ENCODE assay signal across 26 mouse cellular contexts in the genomic region with DNA sequence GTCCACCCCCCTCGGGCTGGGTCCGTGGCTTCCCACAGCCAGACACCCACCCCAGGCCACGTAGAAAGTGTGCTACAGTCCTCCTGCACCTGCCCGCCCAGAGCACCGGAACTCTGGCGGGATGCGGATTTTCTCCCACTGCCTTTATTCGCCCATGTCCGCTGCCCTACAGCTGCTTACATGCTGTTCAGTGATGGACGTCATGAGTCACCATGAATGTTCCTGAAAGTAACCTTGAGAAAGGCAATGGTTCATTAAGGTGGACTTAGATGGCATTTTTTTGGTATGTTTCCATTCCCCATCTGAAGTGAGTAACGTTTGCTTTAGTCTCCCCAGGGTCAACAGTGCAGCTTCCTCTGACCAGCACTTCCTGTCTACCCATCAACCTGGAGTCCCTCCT.
DNase-seq lines count a peak whose midpoint lies in the region; ATAC-seq and TF ChIP-seq lines count a peak whose summit lies in the region.
"Had no signal": no experiment of that assay in that cellular context is flagged by ENCODE, and none has a peak within 500 bp of the region (broad histone marks: within the 10 kb centered on the region; RNA-seq: fewer than 3 reads in every experiment).

No protein-coding gene starts in this region.

- H3K4me2 ChIP-seq in forebrain, embryonic 13.5 days: no peak overlapping the region
- no peak overlapping the region for H3K4me2 ChIP-seq in hindbrain, embryonic 12.5 days (replicated peaks)
- H3K4me2 ChIP-seq in stomach, postnatal 0 days (replicated peaks; ENCODE audit: low read depth): no peak overlapping the region
- H3K4me2 ChIP-seq: embryonic facial prominence, embryonic 13.5 days; heart, embryonic 11.5 days; hindbrain, embryonic 14.5 days had no signal

- no peak for ATAC-seq in forebrain, embryonic 13.5 days
- no peak for ATAC-seq in hindbrain, embryonic 12.5 days (ENCODE audit: low FRiP score)
- ATAC-seq in stomach, postnatal 0 days (ENCODE audit: low FRiP score, low TSS enrichment): no peak
- ATAC-seq: activated CD4-positive, CD25-positive, alpha-beta regulatory T cell, adult 4 months; CD4-positive, CD25-positive, alpha-beta regulatory T cell, adult 4 months; forebrain, embryonic 16.5 days; hindbrain, postnatal 0 days; inflammation-experienced regulatory T-cells, adult 6 months; intestine, embryonic 16.5 days had no signal

- peaks cover 6% of the 10 kb centered on the region for H3K4me1 ChIP-seq in forebrain, embryonic 10.5 days
- H3K4me1 ChIP-seq in forebrain, embryonic 13.5 days: peaks cover 18% of the 10 kb centered on the region
- H3K4me1 ChIP-seq in testis, adult 2 months (ENCODE audit: control insufficient read depth, insufficient read depth, low read length): peaks cover 3% of the 10 kb centered on the region
- H3K4me1 ChIP-seq in embryonic facial prominence, embryonic 10.5 days: peaks cover 4% of the 10 kb centered on the region; the same call in 1 of the 2 replicates
- peaks cover 10% of the 10 kb centered on the region for H3K4me1 ChIP-seq in hindbrain, embryonic 12.5 days
- no peaks in the 10 kb centered on the region for H3K4me1 ChIP-seq in stomach, postnatal 0 days (replicated peaks; ENCODE audit: control insufficient read depth, insufficient read depth)

- TF ChIP-seq CTCF in testis, adult 2 months (IDR thresholded peaks at IDR 0.05; ENCODE audit: control insufficient read depth, insufficient read depth, insufficient replicate concordance, low read depth, low read length): no peak
- no peak for TF ChIP-seq CTCF in stomach, postnatal 0 days (IDR thresholded peaks at IDR 0.05; ENCODE audit: low read depth)

- H3K4me3 ChIP-seq in forebrain, embryonic 10.5 days: no peak overlapping the region
- no peak overlapping the region for H3K4me3 ChIP-seq in forebrain, embryonic 13.5 days
- peak overlapping the region; percentile 86 for H3K4me3 ChIP-seq in testis, adult 2 months (ENCODE audit: control insufficient read depth, low read depth, low read length)
- no peak overlapping the region for H3K4me3 ChIP-seq in embryonic facial prominence, embryonic 10.5 days
- H3K4me3 ChIP-seq in hindbrain, embryonic 12.5 days: no peak overlapping the region
- H3K4me3 ChIP-seq in stomach, postnatal 0 days (ENCODE audit: low read depth, low read length): no peak overlapping the region
- H3K4me3 ChIP-seq: embryonic facial prominence, embryonic 13.5 days; erythroblast, embryonic 14.5 days; hindbrain, embryonic 10.5 days had no signal

- TF ChIP-seq EP300 in stomach, postnatal 0 days (optimal IDR thresholded peaks at IDR 0.05): no peak

- no peak for TF ChIP-seq POLR2A in testis, adult 2 months (IDR thresholded peaks at IDR 0.05; ENCODE audit: control insufficient read depth, low read depth, low read length)

- no peak for DNase-seq in forebrain, embryonic 10.5 days (ENCODE audit: extremely low spot score, low spot score)
- DNase-seq in testis, postnatal 10 days (ENCODE audit: low spot score): no peak
- DNase-seq in adrenal gland, postnatal 10 days: peak; percentile 13
- no peak for DNase-seq in embryonic facial prominence, embryonic 10.5 days (ENCODE audit: low spot score)
- DNase-seq in stomach, postnatal 0 days (ENCODE audit: low spot score): no peak
- DNase-seq: cerebellum, adult 11 months; cerebellum, adult 2 months; cerebellum, adult 9-11 months; cerebellum, postnatal 25 days; gastrocnemius, postnatal 10 days; gastrocnemius, postnatal 36 days; kidney, adult 18-20 months had no signal

- 90% methylated on average over 11 of the region's 11 CpGs for WGBS in forebrain, embryonic 10.5 days
- WGBS in forebrain, embryonic 13.5 days: 96% methylated on average over 11 of the region's 11 CpGs
- WGBS in embryonic facial prominence, embryonic 10.5 days: 89% methylated on average over 11 of the region's 11 CpGs
- 93% methylated on average over 11 of the region's 11 CpGs for WGBS in hindbrain, embryonic 12.5 days
- 85% methylated on average over 11 of the region's 11 CpGs for WGBS in stomach, postnatal 0 days

- no peaks in the 10 kb centered on the region for H3K36me3 ChIP-seq in forebrain, embryonic 10.5 days (replicated peaks)
- no peaks in the 10 kb centered on the region for H3K36me3 ChIP-seq in forebrain, embryonic 13.5 days (ENCODE audit: poor library complexity, severe bottlenecking)
- no peaks in the 10 kb centered on the region for H3K36me3 ChIP-seq in testis, adult 2 months (ENCODE audit: control insufficient read depth, insufficient read depth, low read length)
- H3K36me3 ChIP-seq in embryonic facial prominence, embryonic 10.5 days (replicated peaks): no peaks in the 10 kb centered on the region
- no peaks in the 10 kb centered on the region for H3K36me3 ChIP-seq in hindbrain, embryonic 12.5 days
- no peaks in the 10 kb centered on the region for H3K36me3 ChIP-seq in stomach, postnatal 0 days (ENCODE audit: control insufficient read depth, insufficient read depth, low read length)
- H3K36me3 ChIP-seq: embryonic facial prominence, embryonic 13.5 days; hindbrain, embryonic 10.5 days had no signal

- no peak overlapping the region for H3K9ac ChIP-seq in forebrain, embryonic 13.5 days
- no peak overlapping the region for H3K9ac ChIP-seq in hindbrain, embryonic 12.5 days
- H3K9ac ChIP-seq in stomach, postnatal 0 days (ENCODE audit: low read length): no peak overlapping the region
- H3K9ac ChIP-seq: embryonic facial prominence, embryonic 13.5 days; hindbrain, embryonic 14.5 days had no signal

- H3K27me3 ChIP-seq in forebrain, embryonic 10.5 days (ENCODE audit: poor library complexity, severe bottlenecking): no peaks in the 10 kb centered on the region
- H3K27me3 ChIP-seq in forebrain, embryonic 13.5 days: no peaks in the 10 kb centered on the region
- H3K27me3 ChIP-seq in testis, adult 2 months (ENCODE audit: control insufficient read depth, insufficient read depth, low read length): no peaks in the 10 kb centered on the region
- H3K27me3 ChIP-seq in embryonic facial prominence, embryonic 10.5 days (replicated peaks; ENCODE audit: low read depth, poor library complexity, severe bottlenecking): no peaks in the 10 kb centered on the region
- no peaks in the 10 kb centered on the region for H3K27me3 ChIP-seq in hindbrain, embryonic 12.5 days
- H3K27me3 ChIP-seq in stomach, postnatal 0 days (ENCODE audit: control insufficient read depth, insufficient read depth, low read length): no peaks in the 10 kb centered on the region
- H3K27me3 ChIP-seq: embryonic facial prominence, embryonic 13.5 days had no signal

- H3K27ac ChIP-seq in forebrain, embryonic 10.5 days: peak overlapping the region; percentile 40; the same call in 1 of the 2 replicates
- no peak overlapping the region for H3K27ac ChIP-seq in forebrain, embryonic 13.5 days
- no peak overlapping the region for H3K27ac ChIP-seq in testis, adult 2 months (ENCODE audit: control insufficient read depth, insufficient read depth, low read depth, low read length)
- peak overlapping the region; percentile 30; the same call in 1 of the 2 replicates for H3K27ac ChIP-seq in embryonic facial prominence, embryonic 10.5 days (replicated peaks)
- no peak overlapping the region for H3K27ac ChIP-seq in hindbrain, embryonic 12.5 days
- H3K27ac ChIP-seq in stomach, postnatal 0 days (replicated peaks): no peak overlapping the region
- H3K27ac ChIP-seq: embryonic facial prominence, embryonic 13.5 days; hindbrain, embryonic 10.5 days; hindbrain, postnatal 0 days had no signal

- H3K9me3 ChIP-seq in forebrain, embryonic 10.5 days: no peaks in the 10 kb centered on the region
- no peaks in the 10 kb centered on the region; the same call in 1 of the 2 replicates for H3K9me3 ChIP-seq in forebrain, embryonic 13.5 days (replicated peaks)
- no peaks in the 10 kb centered on the region for H3K9me3 ChIP-seq in embryonic facial prominence, embryonic 10.5 days
- H3K9me3 ChIP-seq in hindbrain, embryonic 12.5 days (replicated peaks): no peaks in the 10 kb centered on the region
- no peaks in the 10 kb centered on the region for H3K9me3 ChIP-seq in stomach, postnatal 0 days (ENCODE audit: control insufficient read depth, low read length)
- H3K9me3 ChIP-seq: embryonic facial prominence, embryonic 13.5 days; hindbrain, embryonic 10.5 days had no signal

Comparison
In these comparisons a context has a peak if more than half of its experiments do, and no peak if none do; other contexts are left out.
1. H3K27ac ChIP-seq: peak in forebrain, embryonic 10.5 days (single experiment) and embryonic facial prominence, embryonic 10.5 days (single experiment); none in forebrain, embryonic 13.5 days (single experiment), testis, adult 2 months (single experiment), hindbrain, embryonic 12.5 days (single experiment) and stomach, postnatal 0 days (single experiment).